Mouse (Mus musculus): Measurements from ENCODE around the gene Cckar. TPM values are rescaled to one million over a fixed set of nuclear protein-coding genes. Genes with fewer than 3 reads are reported as not detected.
"Not testable (repeated sequence)": the region's sequence is repeated elsewhere in the genome, so short reads cannot be mapped to it uniquely, and the experiment has no call there.

The Cckar gene
- total RNA-seq, 2 experiments from 2014 or later = not detected

GRCm38 (mm10) chr5:53676671-53677070 is 30.8 kb downstream of the Cckar start:
- ATAC-seq (replicated peaks; ENCODE audit: low FRiP score, poor library complexity, severe bottlenecking) = no peak

- not testable (repeated sequence) for ATAC-seq (replicated peaks; ENCODE audit: low FRiP score, poor library complexity, severe bottlenecking)
Observed at GRCm38 (mm10) chr5:53673493-53674150, 33.9 kb downstream of the Cckar start.

GRCm38 (mm10) chr5:53672352-53672751 is 35.2 kb downstream of the Cckar start:
- no peak for ATAC-seq (replicated peaks; ENCODE audit: low FRiP score, poor library complexity, severe bottlenecking)

- ATAC-seq (replicated peaks; ENCODE audit: low FRiP score, poor library complexity, severe bottlenecking) = no peak
Observed at GRCm38 (mm10) chr5:53671507-53671906, 36.0 kb downstream of the Cckar start.

GRCm38 (mm10) chr5:53670321-53670938 is 37.1 kb downstream of the Cckar start:
- no peak for ATAC-seq (replicated peaks; ENCODE audit: low FRiP score, poor library complexity, severe bottlenecking)

GRCm38 (mm10) chr5:53668021-53668420 is 39.5 kb downstream of the Cckar start:
- no peak for ATAC-seq (replicated peaks; ENCODE audit: low FRiP score, poor library complexity, severe bottlenecking)

GRCm38 (mm10) chr5:53663665-53664064 is 43.8 kb downstream of the Cckar start:
- no peak for ATAC-seq (replicated peaks; ENCODE audit: low FRiP score, poor library complexity, severe bottlenecking)

GRCm38 (mm10) chr5:53662413-53662812 is 45.1 kb downstream of the Cckar start:
- no peak for ATAC-seq (replicated peaks; ENCODE audit: low FRiP score, poor library complexity, severe bottlenecking)

GRCm38 (mm10) chr5:53661508-53661907 is 46.0 kb downstream of the Cckar start:
- ATAC-seq (replicated peaks; ENCODE audit: low FRiP score, poor library complexity, severe bottlenecking) = no peak

- no peak for ATAC-seq (replicated peaks; ENCODE audit: low FRiP score, poor library complexity, severe bottlenecking)
Observed at GRCm38 (mm10) chr5:53657925-53658324, 49.6 kb downstream of the Cckar start.

GRCm38 (mm10) chr5:53656596-53656995 is 50.9 kb downstream of the Cckar start:
- no peak for ATAC-seq (replicated peaks; ENCODE audit: low FRiP score, poor library complexity, severe bottlenecking)

Other genes with a start within 250 kb of the Cckar start
- 13.4 and 15.2 TPM in 2 replicates for gene Rbpj, start 241.6 kb downstream of the Cckar start, total RNA-seq (2015; ENCODE audit: low replicate concordance)
- gene Rbpj, start 241.6 kb downstream of the Cckar start, total RNA-seq (2017; ENCODE audit: low replicate concordance) = 9.6 and 10.0 TPM in 2 replicates
- 2.1 and 9.8 TPM in 2 replicates for gene Tbc1d19, start 101.9 kb upstream of the Cckar start, total RNA-seq (2015; ENCODE audit: low replicate concordance)
- gene Tbc1d19, start 101.9 kb upstream of the Cckar start, total RNA-seq (2017; ENCODE audit: low replicate concordance) = 1.3 and 11.4 TPM in 2 replicates